Mouse (Mus musculus) granulocyte monocyte progenitor cell, adult 5-6 weeks (primary cell): ENCODE results near the gene Gapt. TPM values are rescaled to one million over a fixed set of nuclear protein-coding genes. Genes with fewer than 3 reads are reported as not detected.
"Not testable (repeated sequence)": the region's sequence is repeated elsewhere in the genome, so short reads cannot be mapped to it uniquely, and the experiment has no call there.

Source experiments
- ATAC-seq: replicated peaks from 2 replicates; pipeline ENCODE4 v1.8.0; 2016; ENCODE audit warnings: mild to moderate bottlenecking, moderate TSS enrichment, inconsistent platforms; ENCODE audit not compliant: poor library complexity, severe bottlenecking
- total RNA-seq, 2 experiments: library from RNA; stranded (forward) in 1 of 2; stranded (reverse) in 1 of 2; fragments of 200-712, 200-1000 nt in 1 of 2; fragments of >200 nt in 1 of 2; fragmentation: Nextera tagmentation in 1 of 2; gene quantifications; 2 replicates each; pipeline ENCODE4 v1.2.3; 2014 to 2017

Gene Gapt
- total RNA-seq (2014; fragmentation: Nextera tagmentation) (26.9 and 27.4 TPM in 2 replicates), total RNA-seq (2017) (3.9 and 8.3 TPM in 2 replicates)

- ATAC-seq: peak; percentile 96
Measured at GRCm38 (mm10) chr13:110356941-110357340, at the start of gene Gapt. Gene Gapt, minus strand, starts transcription at chr13:110357199.

- no peak for ATAC-seq
Measured at GRCm38 (mm10) chr13:110406152-110406551, 49.2 kb upstream of the Gapt start.

GRCm38 (mm10) chr13:110404686-110405085 is 47.7 kb upstream of the Gapt start:
- not testable (repeated sequence) for ATAC-seq

GRCm38 (mm10) chr13:110404059-110404458 is 47.1 kb upstream of the Gapt start:
- ATAC-seq: no peak

GRCm38 (mm10) chr13:110401877-110402276 is 44.9 kb upstream of the Gapt start:
- ATAC-seq: no peak

GRCm38 (mm10) chr13:110401443-110401842 is 44.4 kb upstream of the Gapt start:
- no peak for ATAC-seq

GRCm38 (mm10) chr13:110398513-110399270 is 41.7 kb upstream of the Gapt start:
- ATAC-seq: no peak

- ATAC-seq: no peak
Measured at GRCm38 (mm10) chr13:110397750-110398149, 40.8 kb upstream of the Gapt start.

GRCm38 (mm10) chr13:110395916-110396685 is 39.1 kb upstream of the Gapt start:
- no peak for ATAC-seq

- 0 out of 2 replicates have a peak, but pooled peaks have one; percentile 1 for ATAC-seq
Measured at GRCm38 (mm10) chr13:110395179-110395794, 38.3 kb upstream of the Gapt start.

- ATAC-seq: peak; percentile 85
Measured at GRCm38 (mm10) chr13:110394291-110395178, 37.5 kb upstream of the Gapt start, which contains the start of gene Plk2. Gene Plk2, plus strand, starts transcription at chr13:110395046.

GRCm38 (mm10) chr13:110392631-110393030 is 35.6 kb upstream of the Gapt start:
- no peak for ATAC-seq

GRCm38 (mm10) chr13:110392210-110392609 is 35.2 kb upstream of the Gapt start:
- no peak for ATAC-seq

GRCm38 (mm10) chr13:110384514-110384913 is 27.5 kb upstream of the Gapt start:
- ATAC-seq: peak; percentile 100

GRCm38 (mm10) chr13:110382447-110382901 is 25.5 kb upstream of the Gapt start:
- ATAC-seq: peak; percentile 50; the same call in 1 of the 2 replicates

GRCm38 (mm10) chr13:110369673-110370072 is 12.7 kb upstream of the Gapt start:
- no peak for ATAC-seq

GRCm38 (mm10) chr13:110368556-110369040 is 11.6 kb upstream of the Gapt start:
- peak; percentile 93 for ATAC-seq

- no peak for ATAC-seq
Measured at GRCm38 (mm10) chr13:110367961-110368555, 11.1 kb upstream of the Gapt start.

- no peak for ATAC-seq
Measured at GRCm38 (mm10) chr13:110366477-110366876, 9.5 kb upstream of the Gapt start.
